Mouse (Mus musculus) intestine, postnatal 0 days (tissue): ENCODE measurements around the gene Gpat3. TPM values are rescaled to one million over a fixed set of nuclear protein-coding genes. Genes with fewer than 3 reads are reported as not detected.

Experiments
- ATAC-seq: fragments of 200-750 bp; cut with Nextera tagmentation; 2 replicates; pipeline ENCODE4 v1.8.0; 2017; ENCODE audit warnings: mild to moderate bottlenecking, moderate TSS enrichment, moderate library complexity
- H3K27ac ChIP-seq: fragments of 300-500 bp; sonication (generic); 2 replicates; pipeline ENCODE4 v1.5.1; 2014; ENCODE audit warnings: mild to moderate bottlenecking, low read depth, low read length, moderate library complexity
- H3K27me3 ChIP-seq: fragments of 300-500 bp; sonication (generic); replicated peaks from 2 replicates; pipeline ENCODE4 v1.6.1; 2014; ENCODE audit warnings: low read length, mixed read lengths; ENCODE audit not compliant: control insufficient read depth, insufficient read depth
- H3K36me3 ChIP-seq: fragments of 300-500 bp; sonication (generic); 2 replicates; pipeline ENCODE4 v1.6.1; 2014; ENCODE audit warnings: mild to moderate bottlenecking, moderate library complexity; ENCODE audit not compliant: control insufficient read depth, insufficient read depth
- H3K4me1 ChIP-seq: fragments of 300-500 bp; sonication (generic); replicated peaks from 2 replicates; pipeline ENCODE4 v1.6.1; 2014; ENCODE audit warnings: antibody characterized with exemption, low read length, mixed read lengths; ENCODE audit not compliant: control insufficient read depth, insufficient read depth
- H3K4me2 ChIP-seq: fragments of 300-500 bp; sonication (generic); replicated peaks from 2 replicates; pipeline ENCODE4 v1.6.1; 2014; ENCODE audit warnings: low read depth, mild to moderate bottlenecking, moderate library complexity
- H3K4me3 ChIP-seq: fragments of 300-500 bp; sonication (generic); 2 replicates; pipeline ENCODE4 v1.5.1; 2014; ENCODE audit warnings: low read depth, low read length
- H3K9ac ChIP-seq: fragments of 300-500 bp; sonication (generic); 2 replicates; pipeline ENCODE4 v1.6.1; 2014; ENCODE audit warnings: mild to moderate bottlenecking, low read depth, low read length
- H3K9me3 ChIP-seq: fragments of 300-500 bp; sonication (generic); 2 replicates; pipeline ENCODE4 v1.6.1; 2016; ENCODE audit warnings: mixed run types; ENCODE audit not compliant: control insufficient read depth
- CTCF ChIP-seq: sonication (generic); IDR thresholded peaks from 2 replicates; pipeline ENCODE4 v1.5.1; 2016; ENCODE audit warnings: low read depth, mild to moderate bottlenecking, control low read depth, antibody characterized with exemption, moderate library complexity
- WGBS: fragments of 180-500 bp; shearing (Covaris S2); extraction: QIAGEN DNeasy Blood & Tissue Kit; methylation state at CpG from one replicate; pipeline ENCODE4 v1.1.7; 2014; 5-methylcytosine and 5-hydroxymethylcytosine counted together
- polyA plus RNA-seq: library from polyadenylated mRNA; unstranded; fragments of >200 nt; fragmentation: Nextera tagmentation; extraction: Ambion mirVana; gene quantifications from 2 replicates; pipeline ENCODE4 v1.2.1, GENCODE M21; 2015

The Gpat3 gene
- polyA plus RNA-seq = 41.7 and 47.6 TPM in 2 replicates

GRCm38 (mm10) chr5:100845485-100845847, at the start of gene Gpat3:
Gene Gpat3, plus strand, starts transcription at chr5:100845713.
- H3K4me2 ChIP-seq = peak within 1 kb of the TSS; percentile 92
- TF ChIP-seq CTCF = no peak
- H3K27ac ChIP-seq = peak within 1 kb of the TSS; percentile 95
- H3K27me3 ChIP-seq = no peaks in the 10 kb centered on the region
- ATAC-seq = no peak
- H3K9me3 ChIP-seq = no peaks in the 10 kb centered on the region
- no peaks in the 10 kb centered on the region for H3K4me1 ChIP-seq
- H3K36me3 ChIP-seq = peaks cover 5% of the 10 kb centered on the region; the same call in 1 of the 2 replicates
- WGBS = under 1% methylated on average over 16 of the region's 16 CpGs
- peak within 1 kb of the TSS; percentile 78 for H3K9ac ChIP-seq
- H3K4me3 ChIP-seq = peak within 1 kb of the TSS; percentile 70

- H3K4me1 ChIP-seq = no peaks in the 10 kb centered on the region
- peak within 1 kb of the TSS; percentile 99 for H3K4me2 ChIP-seq
- H3K36me3 ChIP-seq = peaks cover 28% of the 10 kb centered on the region
- TF ChIP-seq CTCF = no peak
- H3K9ac ChIP-seq = peak within 1 kb of the TSS; percentile 55
- H3K27me3 ChIP-seq = no peaks in the 10 kb centered on the region
- peak within 1 kb of the TSS; percentile 3; the same call in 1 of the 2 replicates for H3K27ac ChIP-seq
- ATAC-seq = peak; percentile 95
- WGBS = under 1% methylated on average over 67 of the region's 67 CpGs
- peak within 1 kb of the TSS; percentile 75 for H3K4me3 ChIP-seq
- H3K9me3 ChIP-seq = no peaks in the 10 kb centered on the region
These were observed 47.2 kb upstream of the Gpat3 start, which contains the start of the genes Helq and Mrps18c for GRCm38 (mm10) chr5:100798165-100798860. Gene Helq, minus strand, starts transcription at chr5:100798598. Gene Mrps18c, plus strand, starts transcription at chr5:100798627.

- WGBS = 36% methylated on average over 4 of the region's 4 CpGs
- no peak overlapping the region for H3K9ac ChIP-seq
- no peaks in the 10 kb centered on the region for H3K4me1 ChIP-seq
- no peaks in the 10 kb centered on the region for H3K9me3 ChIP-seq
- TF ChIP-seq CTCF = no peak
- H3K27ac ChIP-seq = no peak overlapping the region
- peaks cover 4% of the 10 kb centered on the region; the same call in 1 of the 2 replicates for H3K36me3 ChIP-seq
- no peak overlapping the region for H3K4me2 ChIP-seq
- no peaks in the 10 kb centered on the region for H3K27me3 ChIP-seq
- H3K4me3 ChIP-seq = no peak overlapping the region
- no peak for ATAC-seq
These were observed 27.2 kb upstream of the Gpat3 start for GRCm38 (mm10) chr5:100818341-100818740.

- Histone ChIP-seq H3K36me3 (peaks cover 4% of the 10 kb centered on the region; the same call in 1 of the 2 replicates), H3K4me1 (no peaks in the 10 kb centered on the region), H3K27ac (no peak overlapping the region), H3K9me3 (no peaks in the 10 kb centered on the region), H3K4me2 (peak overlapping the region; percentile 78), H3K9ac (peak overlapping the region; percentile 78), H3K4me3 (peak overlapping the region; percentile 71), H3K27me3 (no peaks in the 10 kb centered on the region)
- no peak for ATAC-seq
- peak; percentile 55 for TF ChIP-seq CTCF
- WGBS = 37% methylated on average over 16 of the region's 16 CpGs
These were observed 25.7 kb upstream of the Gpat3 start for GRCm38 (mm10) chr5:100819568-100820480.

- peak within 1 kb of the TSS; percentile 67 for H3K27ac ChIP-seq
- H3K27me3 ChIP-seq = no peaks in the 10 kb centered on the region
- no peaks in the 10 kb centered on the region for H3K9me3 ChIP-seq
- TF ChIP-seq CTCF = no peak
- WGBS = under 1% methylated on average over 63 of the region's 63 CpGs
- H3K4me3 ChIP-seq = peak within 1 kb of the TSS; percentile 71
- ATAC-seq = peak; percentile 91
- H3K36me3 ChIP-seq = peaks cover 4% of the 10 kb centered on the region; the same call in 1 of the 2 replicates
- H3K9ac ChIP-seq = peak within 1 kb of the TSS; percentile 78
- H3K4me1 ChIP-seq = no peaks in the 10 kb centered on the region
- H3K4me2 ChIP-seq = peak within 1 kb of the TSS; percentile 78
These were observed 24.9 kb upstream of the Gpat3 start, which contains the start of gene Abraxas1 for GRCm38 (mm10) chr5:100820483-100821184. Gene Abraxas1, minus strand, starts transcription at chr5:100820965.
